Mouse (Mus musculus) left cerebral cortex, postnatal 10 days (tissue): ENCODE measurements around the gene Csnka2ip. TPM values are rescaled to one million over a fixed set of nuclear protein-coding genes. Genes with fewer than 3 reads are reported as not detected.

Experiments
- DNase-seq, 2 experiments: peaks; one replicate each; pipeline ENCODE4 v3.0.0; 2021 to 2022; ENCODE audit warnings: low spot score in 2 of 2, mixed read lengths in 1 of 2; ENCODE audit errors: extremely low spot score in 1 of 2
- intact Hi-C: fragments of 180-260 bp; cut with DNase I; formaldehyde crosslinking; loops from one replicate; pipeline ENCODE4 v1.15.1; 2025
- total RNA-seq, 2 experiments: library from RNA; stranded (reverse); gene quantifications; 2 replicates each; pipeline ENCODE4 v1.2.3; 2021

The Csnka2ip gene
- under 1 TPM; 0.47 to 0.49 TPM for total RNA-seq

GRCm38 (mm10) chr16:64602308-64602707 lies at the start of gene Csnka2ip:
TSS of gene Csnka2ip (minus strand) at chr16:64602408.
- intact Hi-C loops: no loop called here

GRCm38 (mm10) chr16:64649594-64650290 lies 47.5 kb upstream of the Csnka2ip start:
- intact Hi-C loops: no loop called here
- no peak for DNase-seq

More at GRCm38 (mm10) chr16:64602308-64602707, at the start of gene Csnka2ip:
- no peak for DNase-seq

- intact Hi-C loops: no loop called here
- no peak for DNase-seq
These were observed 45.6 kb upstream of the Csnka2ip start for GRCm38 (mm10) chr16:64647771-64648170.

GRCm38 (mm10) chr16:64635110-64635509 lies 32.9 kb upstream of the Csnka2ip start:
- DNase-seq: no peak
- intact Hi-C loops: no loop called here

GRCm38 (mm10) chr16:64620116-64620515 lies 17.9 kb upstream of the Csnka2ip start:
- no peak for DNase-seq
- intact Hi-C loops: no loop called here

- intact Hi-C loops: no loop called here
- no peak for DNase-seq
These were observed 12.4 kb upstream of the Csnka2ip start for GRCm38 (mm10) chr16:64614648-64615047.

GRCm38 (mm10) chr16:64607793-64608192 lies 5.6 kb upstream of the Csnka2ip start:
- intact Hi-C loops: no loop called here

GRCm38 (mm10) chr16:64586825-64587224 lies 15.4 kb downstream of the Csnka2ip start:
- DNase-seq: no peak
- intact Hi-C loops: no loop called here

More at GRCm38 (mm10) chr16:64607793-64608192, 5.6 kb upstream of the Csnka2ip start:
- DNase-seq: no peak

GRCm38 (mm10) chr16:64586262-64586619 lies 16.0 kb downstream of the Csnka2ip start:
- DNase-seq: no peak
- intact Hi-C loops: no loop called here

- no peak for DNase-seq
- intact Hi-C loops: no loop called here
These were observed 16.5 kb downstream of the Csnka2ip start for GRCm38 (mm10) chr16:64585599-64586261.

- intact Hi-C loops: no loop called here
These were observed 17.6 kb downstream of the Csnka2ip start for GRCm38 (mm10) chr16:64584591-64584990.

GRCm38 (mm10) chr16:64583406-64583805 lies 18.8 kb downstream of the Csnka2ip start:
- intact Hi-C loops: no loop called here
- peak in 1 of 2 experiments; percentile 24 for DNase-seq

More at GRCm38 (mm10) chr16:64584591-64584990, 17.6 kb downstream of the Csnka2ip start:
- DNase-seq: no peak

- intact Hi-C loops: no loop called here
- no peak for DNase-seq
These were observed 32.7 kb downstream of the Csnka2ip start for GRCm38 (mm10) chr16:64569496-64569895.

GRCm38 (mm10) chr16:64563081-64563480 lies 39.1 kb downstream of the Csnka2ip start:
- intact Hi-C loops: no loop called here
- no peak for DNase-seq

GRCm38 (mm10) chr16:64558518-64558917 lies 43.7 kb downstream of the Csnka2ip start:
- DNase-seq: no peak
- intact Hi-C loops: no loop called here

- DNase-seq: no peak
- intact Hi-C loops: no loop called here
These were observed 75.3 kb downstream of the Csnka2ip start for GRCm38 (mm10) chr16:64526883-64527282.

- DNase-seq: no peak
- intact Hi-C loops: no loop called here
These were observed 78.1 kb downstream of the Csnka2ip start for GRCm38 (mm10) chr16:64524051-64524645.

- DNase-seq: no peak
- intact Hi-C loops: no loop called here
These were observed 88.8 kb downstream of the Csnka2ip start for GRCm38 (mm10) chr16:64513423-64513822.
